Mouse (Mus musculus) lung, postnatal 10 days (tissue): Measurements from ENCODE around the gene Rilpl1.
"Not testable (repeated sequence)": the region's sequence is repeated elsewhere in the genome, so short reads cannot be mapped to it uniquely, and the experiment has no call there.

ENCODE experiments used
- DNase-seq: peaks from one replicate; pipeline ENCODE4 v3.0.0; 2021

Rilpl1 gene

GRCm38 (mm10) chr5:124491732-124492131, 39.5 kb downstream of the Rilpl1 start:
- DNase-seq = no peak

- no peak for DNase-seq
These were observed 42.3 kb downstream of the Rilpl1 start for GRCm38 (mm10) chr5:124488885-124489284.

- no peak for DNase-seq
These were observed 45.5 kb downstream of the Rilpl1 start for GRCm38 (mm10) chr5:124485654-124486053.

- DNase-seq = no peak
These were observed 47.4 kb downstream of the Rilpl1 start for GRCm38 (mm10) chr5:124483655-124484396.

GRCm38 (mm10) chr5:124482966-124483654, 48.1 kb downstream of the Rilpl1 start, which contains the start of gene Snrnp35:
Gene Snrnp35, plus strand, starts transcription at chr5:124483134.
- peak; percentile 92 for DNase-seq

GRCm38 (mm10) chr5:124482436-124482965, 48.7 kb downstream of the Rilpl1 start:
- no peak for DNase-seq

- no peak for DNase-seq
These were observed 49.5 kb downstream of the Rilpl1 start for GRCm38 (mm10) chr5:124481714-124482113.

GRCm38 (mm10) chr5:124480119-124480518, 51.1 kb downstream of the Rilpl1 start:
- DNase-seq = no peak

GRCm38 (mm10) chr5:124478873-124479204, 52.4 kb downstream of the Rilpl1 start:
- DNase-seq = no peak

GRCm38 (mm10) chr5:124470591-124471171, 60.5 kb downstream of the Rilpl1 start:
- DNase-seq = no peak

- no peak for DNase-seq
These were observed 61.7 kb downstream of the Rilpl1 start for GRCm38 (mm10) chr5:124469486-124469885.

- DNase-seq = no peak
These were observed 62.8 kb downstream of the Rilpl1 start for GRCm38 (mm10) chr5:124468365-124468764.

GRCm38 (mm10) chr5:124467766-124468165, 63.4 kb downstream of the Rilpl1 start:
- DNase-seq = no peak

GRCm38 (mm10) chr5:124464905-124465304, 66.3 kb downstream of the Rilpl1 start:
- DNase-seq = no peak

GRCm38 (mm10) chr5:124463462-124463861, 67.7 kb downstream of the Rilpl1 start:
- no peak for DNase-seq

GRCm38 (mm10) chr5:124462297-124463025, 68.7 kb downstream of the Rilpl1 start:
- no peak for DNase-seq

- not testable (repeated sequence) for DNase-seq
These were observed 70.3 kb downstream of the Rilpl1 start for GRCm38 (mm10) chr5:124460922-124461321.

- DNase-seq = no peak
These were observed 74.4 kb downstream of the Rilpl1 start for GRCm38 (mm10) chr5:124456762-124457161.

- no peak for DNase-seq
These were observed 77.1 kb downstream of the Rilpl1 start for GRCm38 (mm10) chr5:124454082-124454419.

- DNase-seq = no peak
These were observed 77.7 kb downstream of the Rilpl1 start for GRCm38 (mm10) chr5:124453339-124454081.

- DNase-seq = no peak
These were observed 78.5 kb downstream of the Rilpl1 start for GRCm38 (mm10) chr5:124452494-124453228.
